Mouse (Mus musculus) layer of hippocampus, adult 11-12 months (tissue): ENCODE measurements at regions not wholly inside any gene's neighbourhood (a gene's known extent, or its start where the extent isn't known, plus 50 kb on each side); places are given as distances from the start of the nearest gene placed in this dataset.

Experiments used
- DNase-seq: peaks from one replicate; pipeline ENCODE4 v3.0.0; 2022; ENCODE audit warnings: low spot score

- no peak for DNase-seq
Measured at GRCm38 (mm10) chr1:34930571-34930970, 80.8 kb downstream of the Plekhb2 start.

- DNase-seq = no peak
Measured at GRCm38 (mm10) chr1:34943196-34943595, 93.4 kb downstream of the Plekhb2 start.

- no peak for DNase-seq
Measured at GRCm38 (mm10) chr1:34961633-34962507, 112.1 kb downstream of the Plekhb2 start.

DNA sequence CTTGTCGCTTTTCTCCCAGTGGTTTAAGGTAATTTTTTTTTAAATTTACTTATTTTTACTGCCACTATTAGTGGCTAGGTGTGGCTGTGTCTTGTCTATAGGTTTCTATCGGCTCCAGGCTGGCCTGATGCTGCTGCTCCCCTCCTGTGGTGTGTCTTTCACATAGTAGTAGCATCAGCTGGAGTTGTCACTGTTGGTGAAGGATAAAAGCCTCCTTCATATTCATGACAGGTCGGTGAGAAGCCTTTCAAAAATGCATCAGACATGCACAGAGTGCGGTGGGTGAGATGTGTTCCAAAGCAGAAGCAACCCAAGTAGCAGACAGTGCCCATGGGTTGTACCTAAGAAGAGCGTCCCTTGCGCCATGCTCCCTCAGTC lies 112.7 kb downstream of the Plekhb2 start:
- DNase-seq = no peak

- DNase-seq = no peak
Measured at GRCm38 (mm10) chr1:34974801-34975200, 125.0 kb downstream of the Plekhb2 start.

- DNase-seq = no peak
Measured at GRCm38 (mm10) chr1:34978156-34978555, 128.4 kb downstream of the Plekhb2 start.

DNA sequence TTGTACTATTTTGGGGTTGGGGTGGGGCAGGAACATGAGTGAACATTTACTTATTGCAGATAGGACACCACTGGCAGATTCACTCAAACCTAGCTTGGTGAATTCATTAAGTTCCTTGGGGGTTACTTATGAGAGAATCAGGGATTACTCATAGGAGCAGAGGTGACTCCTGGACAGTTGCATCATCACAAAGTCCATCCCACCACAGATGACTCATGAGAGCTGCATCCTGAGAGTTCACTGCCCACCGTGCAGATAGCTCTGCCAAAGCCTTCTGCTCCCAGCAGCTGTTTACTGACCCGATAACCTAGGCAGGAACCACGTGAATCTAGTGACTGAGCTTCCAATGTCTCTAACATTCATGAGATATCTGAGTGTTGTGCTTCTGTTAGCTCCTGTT lies 129.6 kb downstream of the Plekhb2 start:
- no peak for DNase-seq

GRCm38 (mm10) chr1:34981934-34982333 lies 132.2 kb downstream of the Plekhb2 start:
- no peak for DNase-seq

DNA sequence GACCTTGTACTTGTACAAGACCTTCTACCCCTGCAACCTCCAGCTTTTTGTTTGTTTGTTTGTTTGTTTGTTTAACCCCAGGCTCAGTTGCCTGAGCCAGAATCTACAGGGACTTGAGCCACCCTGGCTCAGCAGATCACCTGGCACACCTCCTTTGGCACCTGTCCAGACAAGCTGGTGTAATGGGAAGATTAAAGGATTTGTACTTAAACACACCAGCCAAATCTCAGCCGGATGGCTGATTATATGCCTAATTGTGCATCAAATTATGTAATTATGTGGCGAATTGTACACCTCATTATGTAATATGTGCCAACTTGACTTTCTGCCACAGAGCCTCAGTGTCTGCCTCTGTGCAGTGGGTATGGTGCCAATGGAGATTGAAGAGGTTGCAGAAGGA lies 133.2 kb downstream of the Plekhb2 start:
- no peak for DNase-seq

- DNase-seq = no peak
Measured at GRCm38 (mm10) chr1:34986861-34987260, 137.1 kb downstream of the Plekhb2 start.

DNA sequence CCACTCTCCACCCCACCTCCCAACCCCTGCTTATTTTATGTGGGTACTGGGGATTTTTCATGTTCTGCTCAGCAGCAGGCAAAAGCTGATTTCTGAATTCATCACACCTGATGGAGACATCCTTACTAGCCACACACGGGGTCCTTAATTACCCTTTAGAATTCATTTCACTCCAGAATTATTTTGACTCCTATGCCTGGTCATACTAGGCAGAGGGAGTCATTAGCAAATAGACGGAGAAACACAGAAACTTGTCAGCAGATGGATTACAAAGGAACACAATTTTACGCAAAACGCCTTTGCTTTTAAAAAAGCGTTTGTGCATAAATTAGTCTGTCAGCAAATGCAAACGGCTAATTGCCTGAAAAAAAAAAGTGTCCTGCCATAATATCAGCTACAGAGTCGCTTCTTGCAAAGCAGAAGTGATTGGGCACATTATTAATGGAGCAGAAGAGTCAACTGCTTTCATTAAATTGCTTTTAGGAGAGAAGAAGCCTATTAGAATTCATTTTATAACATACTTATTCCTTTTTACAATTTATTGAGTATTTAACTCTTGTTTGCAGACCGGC lies 138.0 kb downstream of the Plekhb2 start:
- DNase-seq = no peak

DNA sequence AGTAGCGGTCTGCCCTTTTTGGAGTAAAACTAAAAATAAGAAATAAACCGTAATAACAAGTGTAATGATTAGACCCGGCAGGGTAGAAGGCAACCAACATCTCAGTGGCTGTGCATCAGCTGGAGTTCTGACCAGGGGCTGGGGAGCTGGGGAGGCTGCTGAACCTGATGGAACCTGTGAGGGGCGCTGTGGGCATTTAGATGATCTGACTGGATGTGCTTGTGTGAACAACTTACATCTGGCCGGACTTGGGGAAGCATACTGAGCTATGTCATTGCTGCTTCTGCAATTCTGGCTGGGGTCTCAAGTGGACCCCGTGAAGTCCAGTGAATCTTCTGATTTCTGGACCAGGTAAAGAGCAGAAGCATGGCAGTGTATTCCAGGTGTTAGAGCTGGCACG lies 138.4 kb downstream of the Plekhb2 start:
- peak; percentile 15 for DNase-seq

- no peak for DNase-seq
Measured at GRCm38 (mm10) chr1:35000801-35001200, 151.0 kb downstream of the Plekhb2 start.

DNA sequence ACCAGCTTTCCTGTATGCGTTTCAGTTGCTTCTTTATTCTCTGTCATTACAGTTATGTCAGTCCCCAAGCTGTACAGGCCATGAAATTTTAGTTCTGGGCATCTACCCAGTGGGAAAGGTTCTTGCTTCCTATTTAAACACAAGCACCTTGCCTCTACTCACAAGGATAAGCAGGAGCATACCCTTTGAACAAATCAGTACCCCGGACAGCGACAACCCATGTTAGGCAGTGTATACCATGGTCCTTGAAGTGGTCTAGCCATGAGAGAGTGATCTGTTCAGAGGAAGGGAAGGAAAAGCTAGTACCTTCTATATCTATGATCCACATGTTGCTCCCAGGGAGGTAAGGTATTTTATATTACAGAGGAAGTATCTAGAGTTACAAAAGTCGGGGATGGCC lies 167.7 kb downstream of the Plekhb2 start:
- no peak for DNase-seq

DNA sequence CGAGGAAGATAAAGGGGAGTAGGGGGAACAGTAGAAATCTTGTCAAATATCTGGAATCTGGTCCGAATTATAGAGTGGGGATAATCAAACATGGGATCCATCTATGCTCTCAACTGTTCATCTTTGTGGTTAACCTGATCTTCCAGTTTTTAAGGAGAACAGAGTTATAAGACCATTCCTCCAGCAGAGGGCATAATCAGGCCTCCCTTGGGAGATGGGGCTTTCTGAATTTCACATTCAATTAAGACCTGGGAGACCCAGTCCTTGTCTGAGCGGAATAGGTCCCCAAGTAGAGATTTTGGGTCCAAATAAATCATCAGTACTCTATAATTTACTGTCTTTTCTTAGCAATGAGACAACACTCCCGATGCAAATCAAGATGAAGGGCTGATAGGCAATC lies 182.8 kb downstream of the Plekhb2 start:
- peak; percentile 38 for DNase-seq

- no peak for DNase-seq
Measured at GRCm38 (mm10) chr1:35072811-35073210, 223.0 kb downstream of the Plekhb2 start.

DNA sequence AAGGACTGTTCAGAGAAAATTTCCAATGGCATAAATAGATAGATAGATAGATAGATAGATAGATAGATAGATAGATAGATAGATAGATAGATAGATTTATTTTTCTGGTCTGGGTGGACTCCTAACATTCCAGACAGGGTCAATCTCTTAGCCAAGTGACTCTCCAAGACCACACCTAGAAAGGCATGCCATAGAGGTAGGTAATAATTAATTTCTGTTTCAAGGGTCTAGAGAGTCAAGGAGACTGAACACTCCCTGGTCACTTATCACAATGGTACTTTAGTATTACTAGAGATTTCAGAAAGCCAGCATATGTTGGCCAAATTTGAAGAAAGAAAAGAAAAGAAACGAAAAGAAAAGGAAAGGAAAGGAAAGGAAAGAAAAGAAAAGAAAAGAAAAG lies 245.1 kb downstream of the Plekhb2 start:
- DNase-seq = no peak

GRCm38 (mm10) chr1:35095785-35096184 lies 246.0 kb downstream of the Plekhb2 start:
- no peak for DNase-seq

GRCm38 (mm10) chr1:35106665-35107064 lies 256.9 kb downstream of the Plekhb2 start:
- DNase-seq = no peak

DNA sequence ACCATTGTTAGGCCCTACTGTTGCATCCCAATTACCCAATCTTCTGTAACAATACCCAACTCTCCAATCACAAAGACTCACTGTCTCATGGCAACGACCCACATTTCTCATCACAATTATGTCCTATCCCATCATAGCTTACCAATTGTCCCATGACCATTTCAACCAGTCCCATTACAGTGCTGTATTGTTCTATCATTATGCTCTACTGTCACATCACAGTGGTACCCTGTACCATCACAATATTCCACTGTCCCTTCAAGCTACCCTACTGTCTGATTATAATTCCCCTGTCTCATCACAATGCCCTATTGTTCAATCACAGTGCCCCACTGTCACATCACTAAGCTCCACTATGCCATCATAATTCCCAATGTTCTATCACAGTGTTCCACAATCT lies 260.0 kb downstream of the Plekhb2 start:
- no peak for DNase-seq

- DNase-seq = no peak
Measured at GRCm38 (mm10) chr1:35115521-35115920, 265.7 kb downstream of the Plekhb2 start.

DNA sequence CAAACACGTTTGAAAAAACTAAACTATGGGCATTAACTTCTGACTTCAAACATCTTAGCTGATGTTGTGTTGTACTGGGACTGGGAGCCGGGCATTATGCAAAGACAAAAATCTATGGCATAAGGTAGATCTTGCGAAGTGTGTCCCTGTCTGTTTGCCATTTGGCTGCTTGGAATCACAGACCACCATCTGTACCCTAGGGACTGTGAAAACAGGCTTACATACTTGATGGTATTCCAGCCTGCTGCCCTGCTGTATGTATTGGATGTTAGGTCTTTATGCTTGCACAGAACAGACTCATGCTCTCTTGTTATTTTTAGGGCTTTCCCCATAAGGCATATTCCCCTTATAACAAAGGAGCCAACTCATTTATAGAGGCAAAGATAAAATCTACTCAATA lies 288.1 kb downstream of the Plekhb2 start:
- peak; percentile 8 for DNase-seq

GRCm38 (mm10) chr1:35149036-35149435 lies 299.3 kb downstream of the Plekhb2 start:
- no peak for DNase-seq

DNA sequence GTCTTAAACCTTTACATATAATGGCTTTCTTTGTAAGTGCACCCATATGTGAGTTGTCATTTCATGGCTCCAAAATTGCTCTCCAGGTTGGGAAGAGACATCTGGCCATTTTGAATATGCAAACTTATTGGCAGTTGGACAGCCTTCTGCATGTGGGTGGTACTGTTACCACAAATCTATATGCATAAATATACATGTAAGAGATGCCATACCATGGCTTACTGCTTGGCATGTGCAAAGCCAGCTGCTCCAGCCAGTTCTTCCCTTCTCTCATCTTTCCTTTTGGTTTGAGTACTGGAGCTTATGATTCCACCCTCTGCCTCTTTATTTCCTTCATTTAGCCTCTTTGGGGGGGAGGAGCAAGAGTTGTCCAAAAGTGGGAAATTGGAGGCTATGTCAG lies 312.7 kb downstream of the Plekhb2 start:
- DNase-seq = peak; percentile 57
